Mouse (Mus musculus) embryonic fibroblast, embryonic 13.5 days (primary cell): ENCODE measurements around the gene Bach2. TPM values are rescaled to one million over a fixed set of nuclear protein-coding genes. Genes with fewer than 3 reads are reported as not detected.

Experiments
- H3K27ac ChIP-seq: 2 replicates; pipeline ENCODE4 v1.5.1; 2012; ENCODE audit warnings: low read length, control low read depth, inconsistent platforms; ENCODE audit not compliant: insufficient read depth
- H3K4me1 ChIP-seq: 2 replicates; pipeline ENCODE4 v1.6.1; 2011; ENCODE audit warnings: low read length; ENCODE audit not compliant: control insufficient read depth, insufficient read depth
- H3K4me3 ChIP-seq: 2 replicates; pipeline ENCODE4 v1.5.1; 2011; ENCODE audit warnings: mild to moderate bottlenecking, control low read depth, low read length; ENCODE audit not compliant: insufficient read depth
- CTCF ChIP-seq: IDR thresholded peaks from 2 replicates; pipeline ENCODE4 v1.5.1; 2011; ENCODE audit warnings: mild to moderate bottlenecking, control low read depth, low read length, moderate library complexity, borderline replicate concordance; ENCODE audit not compliant: insufficient read depth
- POLR2A ChIP-seq: IDR thresholded peaks from 2 replicates; pipeline ENCODE4 v1.6.1; 2011; ENCODE audit warnings: low read depth, mild to moderate bottlenecking, control low read depth, low read length, moderate library complexity
- polyA plus RNA-seq: library from polyadenylated mRNA; stranded (reverse); fragments of >200 nt; gene quantifications from 2 replicates; pipeline ENCODE4 v1.2.4, GENCODE M21; 2011; ENCODE audit warnings: low read depth; ENCODE audit not compliant: missing spikeins, insufficient read length

The Bach2 gene
- polyA plus RNA-seq, 1 experiment: 6.7 TPM

DNA sequence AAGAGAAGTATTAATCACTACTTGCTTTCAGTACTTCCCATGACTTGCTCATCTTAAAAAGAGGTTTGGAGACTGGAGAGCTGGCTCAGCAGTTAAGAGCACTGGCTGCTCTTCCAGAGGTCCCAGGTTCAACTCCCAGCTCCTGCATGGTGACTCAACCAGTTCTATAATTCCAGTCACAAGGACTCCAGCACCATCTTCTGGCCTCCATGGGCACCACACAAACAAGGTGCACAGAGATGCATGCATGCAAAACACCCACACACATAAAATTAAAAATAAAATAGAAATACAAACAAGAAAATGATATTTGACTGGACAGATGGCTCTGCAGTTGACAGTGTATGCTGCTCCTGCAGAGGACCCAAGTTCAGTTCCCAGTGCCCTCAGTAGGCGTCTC lies 336.0 kb downstream of the Bach2 start:
- TF ChIP-seq POLR2A (no peak), CTCF (peak; percentile 5; the same call in 1 of the 2 replicates)
- H3K4me3 ChIP-seq: no peak overlapping the region
- H3K4me1 ChIP-seq: peaks cover 17% of the 10 kb centered on the region
- no peak overlapping the region for H3K27ac ChIP-seq

DNA sequence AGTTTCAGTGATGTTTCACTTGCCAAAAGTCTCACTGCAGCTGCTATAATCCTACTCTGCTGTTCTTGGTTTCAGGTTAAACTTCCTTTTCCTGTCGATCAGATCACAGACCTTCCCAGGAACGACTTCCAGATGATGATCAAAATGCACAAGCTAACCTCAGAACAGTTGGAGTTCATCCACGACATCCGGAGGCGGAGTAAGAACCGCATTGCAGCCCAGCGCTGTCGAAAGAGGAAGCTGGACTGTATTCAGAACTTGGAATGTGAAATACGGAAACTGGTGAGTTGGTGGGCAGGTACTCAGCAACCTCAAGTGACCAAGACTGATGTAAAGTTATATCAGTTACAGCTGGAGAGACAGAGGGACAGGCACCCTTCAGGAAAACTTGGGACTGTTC lies 336.6 kb downstream of the Bach2 start:
- TF ChIP-seq POLR2A: no peak
- TF ChIP-seq CTCF: no peak
- no peak overlapping the region for H3K4me3 ChIP-seq
- H3K4me1 ChIP-seq: peaks cover 12% of the 10 kb centered on the region
- H3K27ac ChIP-seq: no peak overlapping the region

DNA sequence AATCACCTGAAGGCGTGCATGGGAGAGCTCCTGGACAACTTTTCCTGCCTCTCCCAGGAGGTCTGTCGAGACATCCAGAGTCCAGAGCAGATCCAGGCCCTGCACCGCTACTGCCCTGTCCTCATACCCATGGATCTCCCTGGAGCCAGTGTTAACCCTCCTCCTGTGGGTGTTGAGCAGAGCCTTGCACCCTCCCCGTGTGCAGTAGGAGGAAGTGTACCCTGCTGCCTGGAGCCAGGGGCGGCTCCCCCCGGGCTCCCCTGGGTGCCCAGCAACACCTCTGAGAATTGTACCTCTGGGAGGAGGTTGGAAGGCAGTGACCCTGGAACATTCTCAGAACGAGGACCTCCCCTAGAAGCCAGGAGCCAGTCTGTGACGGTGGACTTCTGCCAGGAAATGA lies 341.2 kb downstream of the Bach2 start:
- no peak overlapping the region for H3K4me3 ChIP-seq
- TF ChIP-seq POLR2A (no peak), CTCF (no peak)
- H3K27ac ChIP-seq: no peak overlapping the region
- H3K4me1 ChIP-seq: 0 out of 2 replicates have a peak, but pooled peaks cover under 1% of the 10 kb centered on the region

DNA sequence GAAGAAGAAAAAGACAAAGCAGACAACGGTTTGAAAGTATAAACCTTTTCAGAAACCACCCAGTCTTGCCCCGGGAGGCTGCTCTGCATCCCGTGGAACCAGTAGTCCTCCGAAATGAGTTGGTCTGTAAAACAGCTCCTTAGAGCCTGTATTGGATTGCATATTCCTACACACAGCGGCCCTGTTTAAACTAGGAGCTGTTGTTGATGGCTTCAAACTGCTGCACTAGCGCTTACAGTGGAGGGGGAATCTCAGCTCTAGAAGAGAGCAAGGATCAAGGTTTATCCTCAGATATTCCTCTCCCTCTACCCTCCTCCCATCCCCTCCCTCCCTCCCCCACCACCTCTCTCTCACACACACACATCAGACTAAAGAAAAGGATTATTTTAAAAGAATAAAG lies 345.6 kb downstream of the Bach2 start:
- Histone ChIP-seq H3K27ac (no peak overlapping the region), H3K4me3 (no peak overlapping the region), H3K4me1 (no peaks in the 10 kb centered on the region)
- TF ChIP-seq POLR2A: no peak
- TF ChIP-seq CTCF: no peak

DNA sequence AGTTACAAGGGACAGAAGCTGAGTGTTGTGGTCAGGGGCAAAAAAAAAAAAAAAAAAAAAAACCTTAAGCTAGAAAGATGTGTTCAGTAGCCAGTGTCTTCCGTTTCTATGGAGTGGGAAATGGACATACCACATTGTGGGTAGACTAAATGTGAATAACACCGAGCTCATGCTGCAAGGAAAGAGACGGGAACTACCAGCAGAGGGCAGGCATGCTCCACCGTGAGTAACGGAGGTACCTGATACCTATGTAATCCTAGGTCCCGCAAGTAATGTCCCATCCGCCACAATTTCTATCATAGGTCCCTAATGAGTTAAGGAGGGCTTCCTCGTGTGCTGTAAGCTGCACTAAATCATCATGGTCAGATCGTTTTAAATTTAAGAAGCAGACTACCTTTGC lies 348.0 kb downstream of the Bach2 start:
- H3K4me1 ChIP-seq: no peaks in the 10 kb centered on the region
- no peak overlapping the region for H3K4me3 ChIP-seq
- TF ChIP-seq POLR2A (no peak), CTCF (peak; percentile 92; the same call in 1 of the 2 replicates)
- no peak overlapping the region for H3K27ac ChIP-seq

DNA sequence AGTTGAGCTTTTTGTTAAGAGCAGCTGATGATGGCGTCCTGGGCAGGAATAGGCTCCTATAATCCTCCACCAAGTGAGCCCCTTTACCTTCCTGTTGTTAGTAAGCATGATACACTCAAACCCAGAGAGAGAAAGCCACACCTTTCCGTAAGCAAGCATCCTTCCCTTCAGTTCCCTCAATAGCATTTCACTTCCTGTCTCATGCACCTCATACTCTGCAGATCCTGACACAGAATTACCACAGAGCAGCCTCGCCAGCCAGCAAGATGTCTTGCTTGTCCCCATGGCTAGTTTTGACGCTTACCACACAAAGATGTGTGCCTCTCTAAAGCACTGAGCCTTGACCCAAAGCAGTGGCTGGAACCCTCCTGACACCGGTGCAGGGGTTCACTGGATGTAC lies 348.9 kb downstream of the Bach2 start:
- Histone ChIP-seq H3K27ac (no peak overlapping the region), H3K4me3 (no peak overlapping the region), H3K4me1 (no peaks in the 10 kb centered on the region)
- TF ChIP-seq POLR2A: no peak

DNA sequence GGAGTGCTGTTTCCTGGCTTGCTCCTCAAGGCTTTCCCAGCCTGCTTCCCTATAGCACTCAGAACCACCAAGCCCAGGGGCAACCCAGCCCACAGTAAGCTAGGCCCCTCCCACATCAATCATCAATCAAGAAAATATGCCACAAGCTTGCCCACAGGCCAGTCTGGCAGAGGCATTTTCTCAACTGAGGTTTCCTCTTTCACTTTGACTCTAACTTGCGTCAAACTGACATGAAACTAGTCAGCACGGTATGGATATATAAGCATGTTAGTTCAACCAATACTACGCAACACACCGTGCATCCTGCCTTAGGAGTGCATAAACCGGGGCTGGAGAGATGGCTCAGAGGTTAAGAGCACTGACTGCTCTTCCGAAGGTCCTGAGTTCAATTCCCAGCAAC lies 349.6 kb downstream of the Bach2 start:
- H3K27ac ChIP-seq: no peak overlapping the region
- TF ChIP-seq CTCF: no peak
- no peak for TF ChIP-seq POLR2A
- H3K4me3 ChIP-seq: no peak overlapping the region
- no peaks in the 10 kb centered on the region for H3K4me1 ChIP-seq

DNA sequence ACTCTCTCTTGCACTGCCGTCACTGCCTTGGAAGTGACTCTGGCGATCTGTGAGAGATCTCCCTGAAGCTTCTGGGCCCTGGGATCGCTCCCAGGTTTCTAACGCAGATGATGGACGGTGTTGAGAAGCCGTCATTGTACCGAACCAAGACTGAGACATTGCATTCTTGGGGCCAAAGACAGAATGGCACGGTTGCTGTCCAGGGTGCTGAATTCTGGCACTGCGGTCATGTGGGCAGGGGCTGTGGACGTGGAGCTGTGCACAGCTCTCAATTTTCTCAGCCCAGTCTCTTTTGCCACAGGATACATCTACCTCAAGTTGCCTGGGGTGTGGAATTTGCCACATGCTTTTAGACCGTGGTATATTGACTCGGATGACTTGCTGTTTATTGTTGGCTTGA lies 362.5 kb downstream of the Bach2 start:
- no peak overlapping the region for H3K4me3 ChIP-seq
- H3K27ac ChIP-seq: no peak overlapping the region
- TF ChIP-seq POLR2A (no peak), CTCF (no peak)
- no peaks in the 10 kb centered on the region for H3K4me1 ChIP-seq

DNA sequence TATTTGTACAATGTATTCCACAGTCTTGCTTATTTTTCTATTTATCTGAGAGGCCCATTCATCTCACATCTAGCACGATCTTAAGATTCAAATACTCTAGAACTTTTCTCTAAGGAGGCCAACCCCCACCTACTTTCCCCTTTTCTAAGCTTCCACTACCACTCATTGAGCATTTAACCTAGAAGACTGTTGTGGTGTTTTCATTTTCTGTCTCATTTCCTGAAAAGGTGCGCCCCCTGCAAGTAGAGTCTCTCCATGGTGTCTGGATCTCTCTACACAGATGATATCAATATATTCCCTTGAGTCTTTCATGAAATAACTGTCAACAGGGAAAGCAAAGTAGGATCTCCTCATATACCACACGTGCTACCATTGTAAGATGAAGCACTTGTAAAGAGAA lies 364.1 kb downstream of the Bach2 start, which contains the start of gene Gja10:
Gene Gja10 (minus strand): TSS at position 101 of the 400 bp plus-strand sequence.
- TF ChIP-seq POLR2A: no peak
- TF ChIP-seq CTCF: no peak
- H3K27ac ChIP-seq: no peak within 1 kb of the TSS
- H3K4me1 ChIP-seq: no peaks in the 10 kb centered on the region
- no peak within 1 kb of the TSS for H3K4me3 ChIP-seq

DNA sequence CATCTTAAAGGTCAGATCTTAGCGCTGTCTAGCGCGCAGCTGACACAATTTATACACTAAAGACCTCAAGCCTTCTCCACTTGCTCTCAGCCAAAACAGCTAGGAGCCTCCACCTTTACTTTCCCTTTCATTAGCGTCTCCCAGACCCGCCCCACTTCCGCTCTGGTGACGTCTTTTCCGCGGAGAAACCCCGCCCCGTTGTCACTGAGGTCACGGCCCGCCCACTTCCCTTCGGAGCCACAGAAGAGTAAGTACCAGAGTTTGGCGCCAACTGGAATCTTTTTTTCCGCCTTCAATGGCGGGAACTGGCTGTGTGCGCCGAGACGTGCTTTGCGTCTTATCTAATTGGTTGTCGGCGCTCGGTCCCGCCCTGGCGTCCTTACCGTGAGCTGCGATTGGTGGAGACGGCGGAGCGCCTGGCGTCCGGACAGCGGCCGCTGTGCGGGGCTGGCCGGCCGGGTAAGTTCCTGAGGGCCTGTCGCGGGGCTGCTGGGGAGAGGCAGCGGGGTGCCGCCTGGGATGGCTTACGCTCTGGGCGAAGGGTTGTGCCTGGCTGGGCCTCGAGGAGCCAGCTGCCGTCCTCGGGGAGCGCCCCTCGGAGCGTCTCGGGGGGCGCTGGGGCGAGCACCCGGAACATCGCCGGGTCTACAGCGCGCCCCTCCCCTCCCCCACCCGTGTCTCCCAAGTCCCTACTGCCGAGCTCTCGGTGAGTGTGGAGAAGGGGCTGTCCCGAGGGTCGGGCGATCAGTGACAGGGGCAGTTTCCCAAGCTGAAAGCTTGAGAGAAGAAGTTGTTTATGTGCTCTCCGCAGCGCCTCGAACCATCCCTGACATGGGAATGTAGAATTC lies 376.7 kb downstream of the Bach2 start, which contains the start of gene Casp8ap2:
Gene Casp8ap2 (plus strand): TSS at position 418 of the 848 bp plus-strand sequence.
- Histone ChIP-seq H3K4me3 (peak within 1 kb of the TSS; percentile 99), H3K4me1 (0 out of 2 replicates have a peak, but pooled peaks cover 5% of the 10 kb centered on the region), H3K27ac (peak within 1 kb of the TSS; percentile 43; the same call in 1 of the 2 replicates)
- TF ChIP-seq CTCF (no peak), POLR2A (peak; percentile 79)
